Mouse (Mus musculus) hindbrain, embryonic 15.5 days (tissue): ENCODE data around the gene Twf2. TPM values are rescaled to one million over a fixed set of nuclear protein-coding genes. Genes with fewer than 3 reads are reported as not detected.

Source experiments
- ATAC-seq: fragments of 200-750 bp; cut with Nextera tagmentation; 2 replicates; pipeline ENCODE4 v1.8.0; 2017; ENCODE audit warnings: low read depth, moderate number of reproducible peaks, moderate TSS enrichment; ENCODE audit not compliant: low FRiP score
- H3K27ac ChIP-seq: fragments of 300-500 bp; sonication (generic); replicated peaks from 2 replicates; pipeline ENCODE4 v1.5.1; 2015; ENCODE audit warnings: mild to moderate bottlenecking, inconsistent platforms
- H3K27me3 ChIP-seq: fragments of 300-500 bp; sonication (generic); 2 replicates; pipeline ENCODE4 v1.6.1; 2015; ENCODE audit warnings: control low read depth, inconsistent platforms
- H3K36me3 ChIP-seq: fragments of 300-500 bp; sonication (generic); 2 replicates; pipeline ENCODE4 v1.6.1; 2015; ENCODE audit warnings: control low read depth, inconsistent platforms
- H3K4me1 ChIP-seq: fragments of 300-500 bp; sonication (generic); replicated peaks from 2 replicates; pipeline ENCODE4 v1.6.1; 2015; ENCODE audit warnings: control low read depth, inconsistent platforms
- H3K4me2 ChIP-seq: fragments of 300-500 bp; sonication (generic); 2 replicates; pipeline ENCODE4 v1.6.1; 2015; ENCODE audit warnings: moderate library complexity, mild to moderate bottlenecking, inconsistent platforms
- H3K4me3 ChIP-seq: fragments of 300-500 bp; sonication (generic); 2 replicates; pipeline ENCODE4 v1.5.1; 2015; ENCODE audit warnings: mild to moderate bottlenecking, inconsistent platforms
- H3K9ac ChIP-seq: fragments of 300-500 bp; sonication (generic); 2 replicates; pipeline ENCODE4 v1.6.1; 2015; ENCODE audit warnings: inconsistent platforms
- H3K9me3 ChIP-seq: fragments of 300-500 bp; sonication (generic); 2 replicates; pipeline ENCODE4 v1.6.1; 2016; ENCODE audit warnings: control low read depth, inconsistent platforms
- WGBS: fragments of 180-500 bp; shearing (Covaris S2); methylation state at CpG from one replicate; pipeline ENCODE4 v1.1.7; 2015; 5-methylcytosine and 5-hydroxymethylcytosine counted together
- polyA plus RNA-seq: library from polyadenylated mRNA; unstranded; fragments of >200 nt; fragmentation: Nextera tagmentation; extraction: Ambion mirVana; gene quantifications from 2 replicates; pipeline ENCODE4 v1.2.1, GENCODE M21; 2015

Gene Twf2
- 50.5 and 52.0 TPM in 2 replicates for polyA plus RNA-seq

GRCm38 (mm10) chr9:106202819-106203636, at the start of gene Twf2:
Gene Twf2 (plus strand): TSS chr9:106203108.
- Histone ChIP-seq H3K27me3 (0 out of 2 replicates have a peak, but pooled peaks cover 3% of the 10 kb centered on the region), H3K4me2 (peak within 1 kb of the TSS; percentile 58), H3K4me1 (peaks cover 50% of the 10 kb centered on the region), H3K4me3 (peak within 1 kb of the TSS; percentile 62), H3K9ac (peak within 1 kb of the TSS; percentile 72), H3K9me3 (no peaks in the 10 kb centered on the region), H3K36me3 (no peaks in the 10 kb centered on the region), H3K27ac (peak within 1 kb of the TSS; percentile 77)
- ATAC-seq, result peak; percentile 83
- WGBS, result under 1% methylated on average over 61 of the region's 61 CpGs

DNA sequence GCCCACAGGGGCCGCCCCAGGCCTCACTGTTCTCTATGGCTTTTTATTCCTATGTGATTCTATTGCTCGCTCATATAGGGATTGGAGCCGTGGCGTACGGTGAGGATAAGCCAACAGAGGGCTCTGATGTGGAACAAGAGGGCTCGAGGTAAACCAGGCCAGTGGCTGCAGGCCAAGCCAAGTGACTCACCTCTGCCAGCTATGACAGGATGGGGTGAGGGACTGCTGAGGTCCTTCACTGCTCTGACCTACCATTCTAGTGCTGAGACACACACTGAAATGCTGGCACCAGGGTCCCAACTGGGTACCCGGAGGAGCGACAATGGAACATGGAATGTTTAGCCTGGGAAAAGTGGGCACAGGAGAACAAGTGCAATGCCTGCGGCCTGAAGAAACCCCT, 48.8 kb upstream of the Twf2 start:
- Histone ChIP-seq H3K4me2 (no peak overlapping the region), H3K27me3 (no peaks in the 10 kb centered on the region), H3K27ac (0 out of 2 replicates have a peak overlapping the region, but pooled peaks have one; percentile 33), H3K9me3 (no peaks in the 10 kb centered on the region), H3K9ac (no peak overlapping the region), H3K36me3 (peaks cover 6% of the 10 kb centered on the region), H3K4me3 (no peak overlapping the region), H3K4me1 (peaks cover 41% of the 10 kb centered on the region)
- no peak for ATAC-seq
- WGBS, result 85% methylated on average over 9 of the region's 9 CpGs

- H3K4me2 ChIP-seq, result no peak overlapping the region
- H3K9me3 ChIP-seq, result no peaks in the 10 kb centered on the region
- H3K4me1 ChIP-seq, result peaks cover 28% of the 10 kb centered on the region
- no peak overlapping the region for H3K9ac ChIP-seq
- no peaks in the 10 kb centered on the region for H3K27me3 ChIP-seq
- ATAC-seq, result peak; percentile 40
- WGBS, result 31% methylated on average over 5 of the region's 5 CpGs
- H3K36me3 ChIP-seq, result peaks cover 6% of the 10 kb centered on the region
- H3K4me3 ChIP-seq, result no peak overlapping the region
- peak overlapping the region; percentile 9; the same call in 1 of the 2 replicates for H3K27ac ChIP-seq
Observed at GRCm38 (mm10) chr9:106156419-106156818, 46.5 kb upstream of the Twf2 start.

DNA sequence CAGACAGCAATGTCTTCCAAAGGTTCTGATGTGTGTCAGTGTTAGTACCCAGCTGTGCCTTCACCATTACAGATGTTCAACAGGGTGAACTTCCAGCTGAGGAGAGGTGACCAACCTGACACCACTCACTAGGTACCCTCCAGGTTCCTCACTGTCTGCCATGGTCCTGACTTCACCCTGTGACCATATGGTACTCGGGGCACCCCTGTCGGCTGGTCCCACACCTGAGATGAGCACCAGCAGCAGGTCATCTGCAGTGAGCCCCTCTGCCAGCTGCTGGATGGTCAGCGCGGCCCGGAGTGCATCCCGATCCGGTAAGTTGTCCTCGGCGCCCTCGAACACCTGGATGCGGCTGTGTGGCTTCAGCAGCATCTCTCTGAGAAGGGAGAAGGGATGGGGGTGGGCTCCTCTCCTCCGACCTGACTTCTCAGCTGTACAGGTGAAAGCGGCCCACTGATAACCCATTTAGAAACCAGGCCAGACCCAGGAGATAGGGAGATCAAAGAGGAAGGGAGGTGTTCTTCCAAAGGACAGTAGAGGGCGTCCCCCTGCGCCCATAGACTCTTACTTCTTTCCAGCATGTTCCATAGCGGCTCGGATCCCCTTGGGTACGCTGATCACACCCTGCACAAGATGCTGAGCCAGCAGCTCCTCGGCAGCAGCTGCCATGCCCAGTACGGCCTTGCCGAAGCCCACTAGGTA, 45.8 kb upstream of the Twf2 start:
- ATAC-seq, result no peak
- WGBS, result 82% methylated on average over 21 of the region's 21 CpGs
- Histone ChIP-seq H3K4me1 (peaks cover 26% of the 10 kb centered on the region), H3K9ac (no peak overlapping the region), H3K9me3 (no peaks in the 10 kb centered on the region), H3K4me3 (no peak overlapping the region), H3K27me3 (no peaks in the 10 kb centered on the region), H3K36me3 (peaks cover 6% of the 10 kb centered on the region), H3K4me2 (no peak overlapping the region), H3K27ac (peak overlapping the region; percentile 9; the same call in 1 of the 2 replicates)

DNA sequence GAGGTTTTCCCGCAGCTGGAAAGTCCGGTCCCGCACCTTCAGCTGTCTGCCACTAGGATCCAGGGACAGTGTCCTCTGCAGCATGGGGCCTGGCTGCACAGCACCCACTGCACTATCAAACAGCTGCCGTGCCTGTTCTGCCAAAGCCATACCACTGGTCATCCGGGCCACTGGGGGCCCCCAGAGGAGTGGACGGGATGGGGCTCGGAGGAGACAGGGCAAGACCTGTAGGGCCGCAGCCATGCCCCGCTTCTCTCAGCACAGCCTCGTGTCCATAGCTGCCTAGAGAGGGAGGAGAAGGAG, 45.3 kb upstream of the Twf2 start:
- peaks cover 2% of the 10 kb centered on the region for H3K36me3 ChIP-seq
- H3K4me1 ChIP-seq, result peaks cover 26% of the 10 kb centered on the region
- no peaks in the 10 kb centered on the region for H3K27me3 ChIP-seq
- H3K9ac ChIP-seq, result no peak overlapping the region
- no peak overlapping the region for H3K27ac ChIP-seq
- no peak for ATAC-seq
- H3K9me3 ChIP-seq, result no peaks in the 10 kb centered on the region
- no peak overlapping the region for H3K4me2 ChIP-seq
- no peak overlapping the region for H3K4me3 ChIP-seq
- 84% methylated on average over 10 of the region's 10 CpGs for WGBS

GRCm38 (mm10) chr9:106158037-106158491, 44.8 kb upstream of the Twf2 start, which contains the start of gene Glyctk:
Gene Glyctk (minus strand): TSS chr9:106158138.
- no peak within 1 kb of the TSS for H3K4me2 ChIP-seq
- 68% methylated on average over 6 of the region's 6 CpGs for WGBS
- H3K4me1 ChIP-seq, result peaks cover 26% of the 10 kb centered on the region
- no peaks in the 10 kb centered on the region for H3K9me3 ChIP-seq
- H3K27ac ChIP-seq, result no peak within 1 kb of the TSS
- H3K4me3 ChIP-seq, result no peak within 1 kb of the TSS
- no peaks in the 10 kb centered on the region; the same call in 1 of the 2 replicates for H3K36me3 ChIP-seq
- no peaks in the 10 kb centered on the region for H3K27me3 ChIP-seq
- ATAC-seq, result no peak
- no peak within 1 kb of the TSS for H3K9ac ChIP-seq

GRCm38 (mm10) chr9:106159237-106159636, 43.7 kb upstream of the Twf2 start:
- Histone ChIP-seq H3K4me3 (peak overlapping the region; percentile 65; the same call in 1 of the 2 replicates), H3K9ac (no peak overlapping the region), H3K27me3 (no peaks in the 10 kb centered on the region), H3K9me3 (no peaks in the 10 kb centered on the region), H3K36me3 (no peaks in the 10 kb centered on the region; the same call in 1 of the 2 replicates), H3K4me2 (peak overlapping the region; percentile 65), H3K27ac (peak overlapping the region; percentile 100; the same call in 1 of the 2 replicates), H3K4me1 (peaks cover 26% of the 10 kb centered on the region)
- no peak for ATAC-seq
- WGBS, result 85% methylated on average over 9 of the region's 9 CpGs

GRCm38 (mm10) chr9:106159784-106160301, 43.1 kb upstream of the Twf2 start:
- Histone ChIP-seq H3K4me2 (peak overlapping the region; percentile 65), H3K4me3 (peak overlapping the region; percentile 65), H3K27me3 (no peaks in the 10 kb centered on the region), H3K4me1 (peaks cover 26% of the 10 kb centered on the region), H3K27ac (peak overlapping the region; percentile 100), H3K9me3 (no peaks in the 10 kb centered on the region), H3K9ac (peak overlapping the region; percentile 63), H3K36me3 (no peaks in the 10 kb centered on the region)
- ATAC-seq, result peak; percentile 82
- WGBS, result 2% methylated on average over 24 of the region's 24 CpGs

GRCm38 (mm10) chr9:106160426-106160825, 42.5 kb upstream of the Twf2 start:
- Histone ChIP-seq H3K4me3 (peak overlapping the region; percentile 65), H3K9ac (peak overlapping the region; percentile 63), H3K4me1 (peaks cover 26% of the 10 kb centered on the region), H3K9me3 (no peaks in the 10 kb centered on the region), H3K36me3 (no peaks in the 10 kb centered on the region), H3K27ac (peak overlapping the region; percentile 100), H3K27me3 (no peaks in the 10 kb centered on the region), H3K4me2 (peak overlapping the region; percentile 65)
- WGBS, result 40% methylated on average over 5 of the region's 5 CpGs
- ATAC-seq, result no peak

- Histone ChIP-seq H3K27ac (no peak overlapping the region), H3K4me2 (no peak overlapping the region), H3K4me3 (no peak overlapping the region), H3K9ac (no peak overlapping the region), H3K9me3 (no peaks in the 10 kb centered on the region), H3K4me1 (peaks cover 10% of the 10 kb centered on the region), H3K27me3 (no peaks in the 10 kb centered on the region), H3K36me3 (no peaks in the 10 kb centered on the region)
- no peak for ATAC-seq
- 73% methylated on average over 2 of the region's 2 CpGs for WGBS
Observed at GRCm38 (mm10) chr9:106166709-106167108, 36.2 kb upstream of the Twf2 start.

DNA sequence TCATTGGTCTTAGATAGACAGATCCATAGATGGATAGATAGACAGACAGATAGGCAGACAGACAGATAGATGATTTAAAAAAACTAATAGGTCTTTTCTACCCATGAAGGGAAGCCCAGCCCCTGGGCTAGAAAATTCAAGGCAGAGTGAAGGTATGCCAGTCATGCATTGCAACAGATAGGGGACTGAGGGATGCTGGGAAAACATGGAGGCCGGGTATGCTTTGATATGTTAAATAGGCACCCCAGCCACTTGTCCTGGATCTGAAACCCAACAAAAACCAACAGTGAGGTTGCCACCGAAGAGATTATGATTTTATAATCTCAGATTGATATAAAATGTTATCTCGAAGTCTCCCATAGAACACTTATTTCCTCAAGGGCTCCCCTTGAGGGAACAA, 35.7 kb upstream of the Twf2 start:
- no peak overlapping the region for H3K9ac ChIP-seq
- H3K27ac ChIP-seq, result no peak overlapping the region
- 75% methylated on average over 3 of the region's 3 CpGs for WGBS
- ATAC-seq, result no peak
- no peak overlapping the region for H3K4me2 ChIP-seq
- H3K36me3 ChIP-seq, result no peaks in the 10 kb centered on the region
- H3K27me3 ChIP-seq, result no peaks in the 10 kb centered on the region
- H3K4me1 ChIP-seq, result peaks cover 14% of the 10 kb centered on the region
- H3K9me3 ChIP-seq, result no peaks in the 10 kb centered on the region
- H3K4me3 ChIP-seq, result no peak overlapping the region

DNA sequence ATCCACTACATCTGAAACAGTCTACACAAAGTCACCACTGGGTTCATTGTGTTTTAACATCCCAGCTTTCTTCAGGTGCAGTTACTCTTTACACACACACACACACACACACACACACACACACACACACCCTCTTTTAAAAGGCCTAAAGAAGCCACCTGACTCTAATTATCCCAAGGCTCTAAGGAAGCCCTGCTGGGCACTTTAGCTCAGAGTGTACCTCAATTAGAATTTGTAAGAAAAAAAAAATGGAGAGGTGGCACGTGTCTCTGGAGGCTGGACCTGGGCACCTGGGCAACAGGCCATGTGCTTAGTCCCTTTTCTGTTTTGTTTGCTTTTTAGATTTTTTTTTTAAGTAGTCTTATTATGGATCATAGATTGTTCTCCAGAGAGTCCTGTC, 35.2 kb upstream of the Twf2 start:
- ATAC-seq, result no peak
- Histone ChIP-seq H3K27me3 (no peaks in the 10 kb centered on the region), H3K9me3 (no peaks in the 10 kb centered on the region), H3K4me1 (peaks cover 18% of the 10 kb centered on the region), H3K4me3 (no peak overlapping the region), H3K9ac (no peak overlapping the region), H3K27ac (no peak overlapping the region), H3K4me2 (no peak overlapping the region), H3K36me3 (no peaks in the 10 kb centered on the region)
- WGBS, result 34% methylated on average over 1 of the region's 1 CpGs
